Mouse (Mus musculus): ENCODE measurements around the gene Chaf1b. TPM values are rescaled to one million over a fixed set of nuclear protein-coding genes. Genes with fewer than 3 reads are reported as not detected.

The Chaf1b gene
- not detected in 2 replicates for polyA plus RNA-seq (2012; ENCODE audit: insufficient read depth, insufficient read length, low replicate concordance, missing spikeins)

DNA sequence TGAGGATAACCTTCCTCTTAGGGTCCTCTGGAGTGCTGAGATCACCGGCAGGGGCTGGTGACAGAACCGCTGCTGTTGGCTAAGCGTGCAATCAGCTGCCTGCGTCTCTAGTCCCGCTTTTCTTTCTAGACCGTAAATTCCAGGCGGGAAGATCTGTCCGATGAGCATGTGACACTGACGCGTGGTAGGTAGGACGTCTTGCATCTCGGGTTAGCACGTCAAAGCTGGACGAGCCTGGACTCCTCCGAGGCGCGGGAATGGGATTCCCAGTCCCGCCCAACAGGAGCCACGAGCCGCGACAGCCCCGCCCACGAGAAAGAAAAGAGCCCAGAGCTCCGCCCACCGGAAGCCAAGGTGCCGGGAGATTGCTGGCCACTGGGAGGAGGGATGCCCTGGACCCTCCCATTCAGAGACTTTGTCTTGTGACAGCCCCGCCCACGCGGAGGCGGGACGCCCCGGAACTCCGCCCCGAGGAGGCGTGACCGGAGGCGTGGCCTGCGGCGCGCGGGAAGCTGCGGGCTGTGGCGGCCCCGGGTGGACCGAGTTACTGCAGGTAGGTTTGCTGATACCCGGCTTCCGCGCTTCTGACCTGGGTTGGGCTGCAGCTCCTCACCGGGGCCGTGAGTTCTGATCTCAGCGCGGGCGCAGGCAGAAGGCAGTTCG is at the start of gene Chaf1b:
Gene Chaf1b (plus strand): TSS at position 479 of the 663 bp plus-strand sequence.
- TF ChIP-seq CTCF (IDR thresholded peaks at IDR 0.05; ENCODE audit: insufficient read depth, low read depth, low read length) (0 out of 2 replicates have a peak, but pooled peaks have one; percentile 26), POLR2A (IDR thresholded peaks at IDR 0.05; ENCODE audit: insufficient read depth, low read depth, low read length) (no peak)
- H3K4me3 ChIP-seq (ENCODE audit: insufficient read depth, low read depth, low read length) = peak within 1 kb of the TSS; percentile 56
- H3K27ac ChIP-seq (ENCODE audit: insufficient read depth, low read depth, low read length) = no peak within 1 kb of the TSS
- peaks cover 10% of the 10 kb centered on the region; the same call in 1 of the 2 replicates for H3K4me1 ChIP-seq (ENCODE audit: control insufficient read depth, insufficient read depth, low read length)
- WGBS = under 1% methylated on average over 54 of the region's 54 CpGs

GRCm38 (mm10) chr16:93834076-93834475 is 49.6 kb upstream of the Chaf1b start:
- TF ChIP-seq POLR2A (IDR thresholded peaks at IDR 0.05; ENCODE audit: insufficient read depth, low read depth, low read length) = no peak
- 83% methylated on average over 2 of the region's 2 CpGs for WGBS

DNA sequence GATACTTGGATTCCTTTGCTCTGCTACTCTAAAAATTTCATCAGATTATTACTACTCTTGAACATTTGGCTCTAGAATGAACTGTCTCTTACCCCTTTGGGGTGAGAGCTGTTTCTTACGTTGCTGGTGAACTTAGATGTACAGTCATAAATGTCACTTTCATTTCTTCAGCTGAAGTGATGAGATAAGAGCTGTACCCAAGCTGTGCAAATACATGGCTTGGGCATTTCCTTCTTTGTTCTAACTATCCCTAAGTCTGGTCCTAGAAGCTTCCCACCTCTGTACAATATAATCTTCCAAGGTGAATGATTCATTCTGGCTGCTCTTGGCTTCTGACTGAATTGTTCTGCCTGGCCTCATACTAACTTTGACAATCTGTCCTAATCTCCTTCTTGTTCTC is 44.7 kb upstream of the Chaf1b start:
- no peaks in the 10 kb centered on the region for H3K4me1 ChIP-seq (ENCODE audit: control insufficient read depth, insufficient read depth, low read length)
- 96% methylated on average over 1 of the region's 1 CpGs for WGBS
- H3K4me3 ChIP-seq (ENCODE audit: insufficient read depth, low read depth, low read length) = no peak overlapping the region
- TF ChIP-seq POLR2A (IDR thresholded peaks at IDR 0.05; ENCODE audit: insufficient read depth, low read depth, low read length) (no peak), CTCF (IDR thresholded peaks at IDR 0.05; ENCODE audit: insufficient read depth, low read depth, low read length) (no peak)
- H3K27ac ChIP-seq (ENCODE audit: insufficient read depth, low read depth, low read length) = no peak overlapping the region

More at GRCm38 (mm10) chr16:93834076-93834475, 49.6 kb upstream of the Chaf1b start:
- Histone ChIP-seq H3K4me1 (ENCODE audit: control insufficient read depth, insufficient read depth, low read length) (no peaks in the 10 kb centered on the region), H3K27ac (ENCODE audit: insufficient read depth, low read depth, low read length) (no peak overlapping the region), H3K4me3 (ENCODE audit: insufficient read depth, low read depth, low read length) (no peak overlapping the region)

- Histone ChIP-seq H3K4me3 (ENCODE audit: insufficient read depth, low read depth, low read length) (no peak overlapping the region), H3K4me1 (ENCODE audit: control insufficient read depth, insufficient read depth, low read length) (no peaks in the 10 kb centered on the region), H3K27ac (ENCODE audit: insufficient read depth, low read depth, low read length) (no peak overlapping the region)
- 99% methylated on average over 3 of the region's 3 CpGs for WGBS
- TF ChIP-seq CTCF (IDR thresholded peaks at IDR 0.05; ENCODE audit: insufficient read depth, low read depth, low read length) (no peak), POLR2A (IDR thresholded peaks at IDR 0.05; ENCODE audit: insufficient read depth, low read depth, low read length) (no peak)
Measured at GRCm38 (mm10) chr16:93850527-93850926, 33.2 kb upstream of the Chaf1b start.

- Histone ChIP-seq H3K4me3 (ENCODE audit: insufficient read depth, low read depth, low read length) (no peak overlapping the region), H3K4me1 (ENCODE audit: control insufficient read depth, insufficient read depth, low read length) (no peaks in the 10 kb centered on the region), H3K27ac (ENCODE audit: insufficient read depth, low read depth, low read length) (no peak overlapping the region)
- TF ChIP-seq CTCF (IDR thresholded peaks at IDR 0.05; ENCODE audit: insufficient read depth, low read depth, low read length) (no peak), POLR2A (IDR thresholded peaks at IDR 0.05; ENCODE audit: insufficient read depth, low read depth, low read length) (no peak)
- 96% methylated on average over 4 of the region's 4 CpGs for WGBS
Measured at GRCm38 (mm10) chr16:93859967-93860366, 23.7 kb upstream of the Chaf1b start.

GRCm38 (mm10) chr16:93860686-93861085 is 23.0 kb upstream of the Chaf1b start:
- no peak overlapping the region for H3K4me3 ChIP-seq (ENCODE audit: insufficient read depth, low read depth, low read length)
- no peaks in the 10 kb centered on the region for H3K4me1 ChIP-seq (ENCODE audit: control insufficient read depth, insufficient read depth, low read length)
- no peak overlapping the region for H3K27ac ChIP-seq (ENCODE audit: insufficient read depth, low read depth, low read length)
- TF ChIP-seq CTCF (IDR thresholded peaks at IDR 0.05; ENCODE audit: insufficient read depth, low read depth, low read length) (no peak), POLR2A (IDR thresholded peaks at IDR 0.05; ENCODE audit: insufficient read depth, low read depth, low read length) (no peak)

DNA sequence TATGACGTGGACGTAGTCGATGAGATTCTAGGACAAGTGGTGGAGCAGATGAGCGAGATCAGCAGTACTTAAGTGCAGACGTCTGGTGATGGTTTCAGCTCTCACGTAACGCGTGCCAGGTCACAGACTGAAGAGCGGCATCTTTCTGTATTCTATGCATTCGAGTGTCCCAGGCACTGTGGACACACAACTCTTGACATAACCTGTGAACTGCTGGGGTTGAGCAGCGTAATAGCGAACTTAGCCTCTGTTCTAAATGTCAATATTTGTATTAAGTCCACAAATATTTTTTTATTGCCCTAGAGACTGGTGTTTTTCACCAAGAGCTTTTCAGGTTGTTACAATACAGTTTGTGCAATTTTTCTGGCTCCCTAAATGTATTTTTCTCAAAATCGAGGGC is 8.9 kb upstream of the Chaf1b start:
- Histone ChIP-seq H3K4me3 (ENCODE audit: insufficient read depth, low read depth, low read length) (no peak overlapping the region), H3K4me1 (ENCODE audit: control insufficient read depth, insufficient read depth, low read length) (no peaks in the 10 kb centered on the region), H3K27ac (ENCODE audit: insufficient read depth, low read depth, low read length) (no peak overlapping the region)
- WGBS = 93% methylated on average over 13 of the region's 13 CpGs
- no peak for TF ChIP-seq POLR2A (IDR thresholded peaks at IDR 0.05; ENCODE audit: insufficient read depth, low read depth, low read length)
- TF ChIP-seq CTCF (IDR thresholded peaks at IDR 0.05; ENCODE audit: insufficient read depth, low read depth, low read length) = no peak

DNA sequence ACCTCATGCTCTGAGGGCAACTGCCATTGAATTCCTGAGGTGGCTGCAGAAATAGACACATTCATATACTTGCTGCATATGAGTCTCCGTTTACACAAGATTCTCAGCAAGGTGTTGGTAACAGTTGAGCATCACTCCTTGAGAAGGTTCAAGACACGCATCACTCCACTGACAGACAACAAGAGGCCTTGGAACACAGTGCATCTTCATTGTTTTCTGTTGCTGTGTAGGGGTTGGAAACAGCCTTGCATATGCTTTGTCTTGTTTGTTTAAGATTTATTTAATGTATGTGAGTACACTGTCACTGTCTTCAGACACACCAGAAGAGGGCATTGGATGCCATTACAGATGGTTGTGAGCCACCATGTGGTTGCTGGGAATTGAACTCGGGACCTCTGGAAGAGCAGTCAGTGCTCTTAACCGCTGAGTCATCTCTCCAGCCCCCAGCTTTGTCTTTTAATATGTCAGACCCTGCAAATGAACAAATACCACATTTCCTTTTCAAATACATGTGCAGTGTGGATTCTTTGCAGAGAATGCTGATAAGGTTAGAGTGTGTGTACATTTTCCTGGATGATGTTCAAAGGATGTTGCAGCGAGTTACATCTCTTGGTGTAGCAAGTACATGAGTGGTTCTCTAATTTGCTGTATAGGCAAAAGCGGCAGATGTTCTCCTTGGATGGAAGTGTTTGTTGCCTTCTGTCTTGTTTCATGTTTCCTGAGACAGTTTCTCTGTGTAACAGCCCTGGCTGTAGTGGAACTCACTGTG is 5.9 kb upstream of the Chaf1b start:
- H3K4me1 ChIP-seq (ENCODE audit: control insufficient read depth, insufficient read depth, low read length) = no peaks in the 10 kb centered on the region
- 93% methylated on average over 6 of the region's 6 CpGs for WGBS
- TF ChIP-seq CTCF (IDR thresholded peaks at IDR 0.05; ENCODE audit: insufficient read depth, low read depth, low read length) (no peak), POLR2A (IDR thresholded peaks at IDR 0.05; ENCODE audit: insufficient read depth, low read depth, low read length) (no peak)
- H3K4me3 ChIP-seq (ENCODE audit: insufficient read depth, low read depth, low read length) = no peak overlapping the region
- no peak overlapping the region for H3K27ac ChIP-seq (ENCODE audit: insufficient read depth, low read depth, low read length)

DNA sequence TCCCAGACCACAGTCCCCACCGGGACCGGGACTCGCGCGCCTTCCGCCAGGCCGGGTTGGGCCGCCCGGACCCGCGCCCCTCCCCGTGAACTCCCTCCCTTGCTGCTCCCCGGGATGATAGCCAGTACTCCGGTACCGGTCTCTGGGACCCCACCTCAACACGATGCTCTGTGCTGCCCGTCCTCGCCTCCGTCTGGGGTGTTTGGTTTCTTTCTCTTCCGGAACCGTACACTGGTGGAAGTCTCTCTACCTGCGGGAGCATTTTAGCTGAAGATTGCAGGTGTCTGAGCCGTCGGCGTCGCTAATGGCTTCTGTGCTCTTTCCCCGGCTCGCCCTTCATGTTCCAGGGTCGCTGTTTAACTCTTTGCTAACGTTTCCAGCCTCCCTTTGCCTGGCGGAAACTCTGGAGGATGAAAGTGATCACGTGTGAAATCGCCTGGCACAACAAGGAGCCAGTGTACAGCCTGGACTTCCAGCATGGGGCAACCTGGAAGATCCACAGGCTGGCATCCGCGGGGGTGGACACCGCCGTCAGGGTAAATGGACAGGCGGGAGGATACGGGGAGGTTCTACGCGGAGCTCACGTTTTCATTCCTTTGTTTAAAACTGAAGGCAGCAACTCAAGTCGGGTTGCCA is 503 bp downstream of the Chaf1b start:
- peak overlapping the region; percentile 56 for H3K4me3 ChIP-seq (ENCODE audit: insufficient read depth, low read depth, low read length)
- TF ChIP-seq POLR2A (IDR thresholded peaks at IDR 0.05; ENCODE audit: insufficient read depth, low read depth, low read length) (no peak), CTCF (IDR thresholded peaks at IDR 0.05; ENCODE audit: insufficient read depth, low read depth, low read length) (no peak)
- H3K27ac ChIP-seq (ENCODE audit: insufficient read depth, low read depth, low read length) = no peak overlapping the region
- WGBS = 2% methylated on average over 43 of the region's 43 CpGs
- peaks cover 10% of the 10 kb centered on the region; the same call in 1 of the 2 replicates for H3K4me1 ChIP-seq (ENCODE audit: control insufficient read depth, insufficient read depth, low read length)
